Mouse (Mus musculus): ENCODE data around the gene Olfr685. TPM values are rescaled to one million over a fixed set of nuclear protein-coding genes. Genes with fewer than 3 reads are reported as not detected.

Gene Olfr685
- polyA plus RNA-seq (2015; fragmentation: Illumina TruSeq; extraction: RNeasy Lipid Tissue Mini Kit (QIAGEN cat#74804); ENCODE audit: insufficient read depth, low read depth, low replicate concordance) = not detected

GRCm38 (mm10) chr7:105185912-105186311 is at the start of gene Olfr685:
TSS of gene Olfr685 (minus strand) at chr7:105186012.

GRCm38 (mm10) chr7:105207385-105207784 is 21.6 kb upstream of the Olfr685 start, which contains the start of gene Olfr686:
TSS of gene Olfr686 (minus strand) at chr7:105207485.

GRCm38 (mm10) chr7:105163553-105163952 is 22.3 kb downstream of the Olfr685 start, which contains the start of gene Olfr684:
TSS of gene Olfr684 (minus strand) at chr7:105163653.

GRCm38 (mm10) chr7:105146912-105147311 is 38.9 kb downstream of the Olfr685 start, which contains the start of gene Olfr683:
TSS of gene Olfr683 (minus strand) at chr7:105147012.

Other genes starting within 250 kb of the Olfr685 start
- gene Olfr670, start 223.4 kb downstream of the Olfr685 start, polyA plus RNA-seq (2015; fragmentation: Illumina TruSeq; extraction: RNeasy Lipid Tissue Mini Kit (QIAGEN cat#74804); ENCODE audit: insufficient read depth, low read depth, low replicate concordance) = not detected
- not detected for gene Olfr671, start 206.9 kb downstream of the Olfr685 start, polyA plus RNA-seq (2015; fragmentation: Illumina TruSeq; extraction: RNeasy Lipid Tissue Mini Kit (QIAGEN cat#74804); ENCODE audit: insufficient read depth, low read depth, low replicate concordance)
- gene Olfr672, start 184.0 kb downstream of the Olfr685 start, polyA plus RNA-seq (2015; fragmentation: Illumina TruSeq; extraction: RNeasy Lipid Tissue Mini Kit (QIAGEN cat#74804); ENCODE audit: insufficient read depth, low read depth, low replicate concordance) = not detected
- not detected for gene Olfr675, start 157.6 kb downstream of the Olfr685 start, polyA plus RNA-seq (2015; fragmentation: Illumina TruSeq; extraction: RNeasy Lipid Tissue Mini Kit (QIAGEN cat#74804); ENCODE audit: insufficient read depth, low read depth, low replicate concordance)
- not detected for gene Olfr676, start 153.3 kb downstream of the Olfr685 start, polyA plus RNA-seq (2015; fragmentation: Illumina TruSeq; extraction: RNeasy Lipid Tissue Mini Kit (QIAGEN cat#74804); ENCODE audit: insufficient read depth, low read depth, low replicate concordance)
- gene Olfr677, start 134.6 kb downstream of the Olfr685 start, polyA plus RNA-seq (2015; fragmentation: Illumina TruSeq; extraction: RNeasy Lipid Tissue Mini Kit (QIAGEN cat#74804); ENCODE audit: insufficient read depth, low read depth, low replicate concordance) = not detected
- not detected for gene Olfr678, start 121.5 kb downstream of the Olfr685 start, polyA plus RNA-seq (2015; fragmentation: Illumina TruSeq; extraction: RNeasy Lipid Tissue Mini Kit (QIAGEN cat#74804); ENCODE audit: insufficient read depth, low read depth, low replicate concordance)
- gene Olfr679, start 104.8 kb downstream of the Olfr685 start, polyA plus RNA-seq (2015; fragmentation: Illumina TruSeq; extraction: RNeasy Lipid Tissue Mini Kit (QIAGEN cat#74804); ENCODE audit: insufficient read depth, low read depth, low replicate concordance) = not detected
- not detected for gene Olfr680-ps1, start 93.2 kb downstream of the Olfr685 start, polyA plus RNA-seq (2015; fragmentation: Illumina TruSeq; extraction: RNeasy Lipid Tissue Mini Kit (QIAGEN cat#74804); ENCODE audit: insufficient read depth, low read depth, low replicate concordance)
- not detected for gene Olfr681, start 69.2 kb downstream of the Olfr685 start, polyA plus RNA-seq (2015; fragmentation: Illumina TruSeq; extraction: RNeasy Lipid Tissue Mini Kit (QIAGEN cat#74804); ENCODE audit: insufficient read depth, low read depth, low replicate concordance)
- not detected for gene Olfr683, start 39.0 kb downstream of the Olfr685 start, polyA plus RNA-seq (2015; fragmentation: Illumina TruSeq; extraction: RNeasy Lipid Tissue Mini Kit (QIAGEN cat#74804); ENCODE audit: insufficient read depth, low read depth, low replicate concordance)
- not detected for gene Olfr684, start 22.4 kb downstream of the Olfr685 start, polyA plus RNA-seq (2015; fragmentation: Illumina TruSeq; extraction: RNeasy Lipid Tissue Mini Kit (QIAGEN cat#74804); ENCODE audit: insufficient read depth, low read depth, low replicate concordance)
- gene Olfr686, start 21.5 kb upstream of the Olfr685 start, polyA plus RNA-seq (2015; fragmentation: Illumina TruSeq; extraction: RNeasy Lipid Tissue Mini Kit (QIAGEN cat#74804); ENCODE audit: insufficient read depth, low read depth, low replicate concordance) = not detected
- not detected for gene Olfr688, start 102.1 kb upstream of the Olfr685 start, polyA plus RNA-seq (2015; fragmentation: Illumina TruSeq; extraction: RNeasy Lipid Tissue Mini Kit (QIAGEN cat#74804); ENCODE audit: insufficient read depth, low read depth, low replicate concordance)
- gene Olfr689, start 125.2 kb upstream of the Olfr685 start, polyA plus RNA-seq (2015; fragmentation: Illumina TruSeq; extraction: RNeasy Lipid Tissue Mini Kit (QIAGEN cat#74804); ENCODE audit: insufficient read depth, low read depth, low replicate concordance) = not detected
- gene Olfr690, start 148.1 kb upstream of the Olfr685 start, polyA plus RNA-seq (2015; fragmentation: Illumina TruSeq; extraction: RNeasy Lipid Tissue Mini Kit (QIAGEN cat#74804); ENCODE audit: insufficient read depth, low read depth, low replicate concordance) = not detected
- gene Olfr691, start 156.3 kb upstream of the Olfr685 start, polyA plus RNA-seq (2015; fragmentation: Illumina TruSeq; extraction: RNeasy Lipid Tissue Mini Kit (QIAGEN cat#74804); ENCODE audit: insufficient read depth, low read depth, low replicate concordance) = not detected
- not detected for gene Olfr692, start 182.2 kb upstream of the Olfr685 start, polyA plus RNA-seq (2015; fragmentation: Illumina TruSeq; extraction: RNeasy Lipid Tissue Mini Kit (QIAGEN cat#74804); ENCODE audit: insufficient read depth, low read depth, low replicate concordance)
- not detected for gene Gm5901, start 189.0 kb upstream of the Olfr685 start, polyA plus RNA-seq (2015; fragmentation: Illumina TruSeq; extraction: RNeasy Lipid Tissue Mini Kit (QIAGEN cat#74804); ENCODE audit: insufficient read depth, low read depth, low replicate concordance)
- 18.0 TPM for gene Fam160a2, start 214.0 kb upstream of the Olfr685 start, polyA plus RNA-seq (2015; fragmentation: Illumina TruSeq; extraction: RNeasy Lipid Tissue Mini Kit (QIAGEN cat#74804); ENCODE audit: insufficient read depth, low read depth, low replicate concordance)
- not detected for gene Cnga4, start 218.6 kb upstream of the Olfr685 start, polyA plus RNA-seq (2015; fragmentation: Illumina TruSeq; extraction: RNeasy Lipid Tissue Mini Kit (QIAGEN cat#74804); ENCODE audit: insufficient read depth, low read depth, low replicate concordance)
- gene Cckbr, start 239.7 kb upstream of the Olfr685 start, polyA plus RNA-seq (2015; fragmentation: Illumina TruSeq; extraction: RNeasy Lipid Tissue Mini Kit (QIAGEN cat#74804); ENCODE audit: insufficient read depth, low read depth, low replicate concordance) = not detected